Mouse (Mus musculus) heart, postnatal 10 days (tissue): ENCODE measurements around the gene Cldn34a. TPM values are rescaled to one million over a fixed set of nuclear protein-coding genes. Genes with fewer than 3 reads are reported as not detected.

Experiments
- DNase-seq, 2 experiments: peaks; one replicate each; pipeline ENCODE4 v3.0.0; 2021
- intact Hi-C: fragments of 180-260 bp; cut with DNase I; formaldehyde crosslinking; loops from one replicate; pipeline ENCODE4 v1.15.1; 2025
- total RNA-seq, 2 experiments: library from RNA; stranded (reverse); gene quantifications; 2 replicates each; pipeline ENCODE4 v1.2.3; 2021

Gene Cldn34a
- total RNA-seq: not detected

GRCm38 (mm10) chrX:152563034-152563433 is at the start of gene Cldn34a:
Cldn34a (plus strand) TSS chrX:152563334.
- intact Hi-C loops: no loop called here
- DNase-seq: no peak

GRCm38 (mm10) chrX:152518611-152519010 is 44.5 kb upstream of the Cldn34a start:
- DNase-seq: peak in 1 of 2 experiments; percentile 35
- intact Hi-C loops: loop anchor here (10.0 kb wide), 1 partner anchor 104 kb away; no protein-coding TSS in a partner anchor

DNA sequence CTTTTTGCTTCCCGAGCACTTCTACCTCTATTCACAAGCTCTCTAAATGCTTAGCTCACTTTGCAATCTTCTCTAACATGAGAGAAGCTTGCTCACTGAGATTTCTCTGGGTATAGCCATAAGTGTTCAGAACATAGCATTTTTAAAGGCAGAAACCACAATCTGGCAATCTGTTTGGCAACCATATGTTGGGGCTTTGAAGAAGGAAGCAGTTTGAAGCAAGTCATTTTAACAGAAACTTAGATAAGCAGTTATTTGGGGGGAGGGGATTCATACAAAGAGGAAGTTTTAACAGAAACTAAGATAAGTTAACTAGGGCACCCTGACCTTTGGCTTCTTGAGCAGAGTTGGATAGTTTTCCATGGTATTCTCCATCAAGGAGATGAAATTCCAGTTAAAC is 17.4 kb upstream of the Cldn34a start:
- intact Hi-C loops: no loop called here

DNA sequence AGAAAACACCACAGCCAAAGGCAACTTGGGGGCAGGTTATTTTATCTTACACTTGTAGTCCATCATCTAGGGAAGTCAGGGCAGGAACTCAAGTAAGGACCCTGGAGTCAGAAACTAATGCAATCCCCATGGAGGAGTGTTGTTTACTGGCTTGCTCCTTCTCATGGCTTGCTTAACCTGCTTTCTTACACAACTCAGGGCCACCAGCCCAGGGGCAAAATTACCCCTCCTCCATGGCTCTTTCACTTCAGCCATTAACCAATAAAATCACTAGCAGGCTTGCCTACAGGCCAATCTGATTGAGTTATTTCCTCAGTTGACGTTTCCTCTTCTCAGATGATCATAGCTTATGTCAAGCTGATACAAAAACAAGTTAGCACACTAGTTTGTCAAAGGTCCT is 15.0 kb upstream of the Cldn34a start:
- intact Hi-C loops: no loop called here
- no peak for DNase-seq

More for the DNA sequence above, 17.4 kb upstream of the Cldn34a start:
- no peak for DNase-seq

- no peak for DNase-seq
- intact Hi-C loops: no loop called here
These were observed 5.7 kb upstream of the Cldn34a start for GRCm38 (mm10) chrX:152557446-152557845.

Other genes with a start within 250 kb of the Cldn34a start
- gene Kantr, start 235.8 kb upstream of the Cldn34a start, total RNA-seq: 1 to 10 TPM; 3.1 to 3.6 TPM
- gene Tspyl2, start 220.9 kb upstream of the Cldn34a start, total RNA-seq: 10 to 100 TPM; 12.6 to 14.2 TPM
- 1 to 10 TPM; 2.3 to 2.4 TPM for gene Gpr173, start 194.6 kb upstream of the Cldn34a start, total RNA-seq
- 10 to 100 TPM in 1 of 2 experiments, 1 to 10 TPM in 1; 8.7 to 10.7 TPM for gene Shroom2, start 206.1 kb downstream of the Cldn34a start, total RNA-seq
- not detected for gene Gpr143, start 218.6 kb downstream of the Cldn34a start, total RNA-seq